Mouse (Mus musculus) brown adipose tissue, adult 24 weeks (tissue): ENCODE measurements around the gene Btf3. TPM values are rescaled to one million over a fixed set of nuclear protein-coding genes. Genes with fewer than 3 reads are reported as not detected.
A peak's percentile ranks its signal among the peaks of the same experiment; 100 is the strongest.

Source experiments
- H3K27ac ChIP-seq: fragments of 200-500 bp; replicated peaks from 2 replicates; pipeline ENCODE4 v1.5.1; 2012; ENCODE audit warnings: low read depth, mild to moderate bottlenecking, low read length
- H3K4me1 ChIP-seq: fragments of 200-500 bp; 2 replicates; pipeline ENCODE4 v1.6.1; 2012; ENCODE audit warnings: low read length, mixed read lengths; ENCODE audit not compliant: control insufficient read depth, insufficient read depth, insufficient read length
- H3K4me3 ChIP-seq: fragments of 200-500 bp; 2 replicates; pipeline ENCODE4 v1.5.1; 2012; ENCODE audit warnings: low read depth, mild to moderate bottlenecking, low read length, moderate library complexity; ENCODE audit not compliant: insufficient read depth
- polyA plus RNA-seq: library from polyadenylated mRNA; stranded (reverse); fragments of >200 nt; gene quantifications from 2 replicates; pipeline ENCODE4 v1.2.4, GENCODE M21; 2012; ENCODE audit not compliant: missing spikeins, insufficient read depth, insufficient read length

Gene Btf3
- polyA plus RNA-seq, 1 experiment: 281 TPM

- peak within 1 kb of the TSS; percentile 58 for H3K4me3 ChIP-seq
- peaks cover 7% of the 10 kb centered on the region; the same call in 1 of the 2 replicates for H3K4me1 ChIP-seq
- no peak within 1 kb of the TSS for H3K27ac ChIP-seq
These were observed 37.4 kb upstream of the Btf3 start, which contains the start of gene Foxd1 for GRCm38 (mm10) chr13:98354090-98354801. Foxd1 (plus strand) TSS chr13:98354242.

- H3K4me1 ChIP-seq: peaks cover 7% of the 10 kb centered on the region; the same call in 1 of the 2 replicates
- H3K4me3 ChIP-seq: peak overlapping the region; percentile 58
- no peak overlapping the region for H3K27ac ChIP-seq
These were observed 36.9 kb upstream of the Btf3 start for GRCm38 (mm10) chr13:98353709-98354089.

GRCm38 (mm10) chr13:98352381-98352975, 35.7 kb upstream of the Btf3 start:
- Histone ChIP-seq H3K27ac (no peak overlapping the region), H3K4me3 (no peak overlapping the region), H3K4me1 (peaks cover 7% of the 10 kb centered on the region; the same call in 1 of the 2 replicates)

GRCm38 (mm10) chr13:98351527-98351926, 34.7 kb upstream of the Btf3 start:
- Histone ChIP-seq H3K4me3 (no peak overlapping the region), H3K4me1 (peaks cover 7% of the 10 kb centered on the region; the same call in 1 of the 2 replicates), H3K27ac (no peak overlapping the region)

GRCm38 (mm10) chr13:98349491-98349890, 32.7 kb upstream of the Btf3 start:
- no peak overlapping the region for H3K4me3 ChIP-seq
- H3K4me1 ChIP-seq: peaks cover 4% of the 10 kb centered on the region; the same call in 1 of the 2 replicates
- no peak overlapping the region for H3K27ac ChIP-seq

GRCm38 (mm10) chr13:98340506-98340905, 23.7 kb upstream of the Btf3 start:
- no peak overlapping the region for H3K27ac ChIP-seq
- H3K4me3 ChIP-seq: no peak overlapping the region
- H3K4me1 ChIP-seq: no peaks in the 10 kb centered on the region

- Histone ChIP-seq H3K4me3 (no peak overlapping the region), H3K4me1 (no peaks in the 10 kb centered on the region), H3K27ac (no peak overlapping the region)
These were observed 19.4 kb upstream of the Btf3 start for GRCm38 (mm10) chr13:98336205-98336604.

GRCm38 (mm10) chr13:98332106-98332505, 15.3 kb upstream of the Btf3 start:
- H3K27ac ChIP-seq: no peak overlapping the region
- H3K4me3 ChIP-seq: no peak overlapping the region
- H3K4me1 ChIP-seq: no peaks in the 10 kb centered on the region

GRCm38 (mm10) chr13:98325034-98325433, 8.2 kb upstream of the Btf3 start:
- H3K4me3 ChIP-seq: no peak overlapping the region
- no peaks in the 10 kb centered on the region for H3K4me1 ChIP-seq
- H3K27ac ChIP-seq: no peak overlapping the region

GRCm38 (mm10) chr13:98317911-98318310, 1.1 kb upstream of the Btf3 start:
- peaks cover 4% of the 10 kb centered on the region for H3K4me1 ChIP-seq
- no peak overlapping the region for H3K4me3 ChIP-seq
- H3K27ac ChIP-seq: no peak overlapping the region

GRCm38 (mm10) chr13:98317246-98317677, 456 bp upstream of the Btf3 start:
- Histone ChIP-seq H3K4me1 (peaks cover 4% of the 10 kb centered on the region), H3K4me3 (peak overlapping the region; percentile 91), H3K27ac (peak overlapping the region; percentile 84)

GRCm38 (mm10) chr13:98316140-98316479, 696 bp downstream of the Btf3 start:
- Histone ChIP-seq H3K4me3 (peak overlapping the region; percentile 91), H3K27ac (no peak overlapping the region), H3K4me1 (peaks cover 4% of the 10 kb centered on the region)

GRCm38 (mm10) chr13:98315124-98315523, 1.7 kb downstream of the Btf3 start:
- H3K27ac ChIP-seq: no peak overlapping the region
- H3K4me1 ChIP-seq: peaks cover 4% of the 10 kb centered on the region
- H3K4me3 ChIP-seq: no peak overlapping the region

GRCm38 (mm10) chr13:98313631-98314030, 3.2 kb downstream of the Btf3 start:
- Histone ChIP-seq H3K27ac (no peak overlapping the region), H3K4me1 (peaks cover 4% of the 10 kb centered on the region)

GRCm38 (mm10) chr13:98311597-98311996, 5.2 kb downstream of the Btf3 start:
- Histone ChIP-seq H3K27ac (no peak overlapping the region), H3K4me3 (no peak overlapping the region), H3K4me1 (peaks cover 4% of the 10 kb centered on the region)

More at GRCm38 (mm10) chr13:98313631-98314030, 3.2 kb downstream of the Btf3 start:
- no peak overlapping the region for H3K4me3 ChIP-seq

- no peaks in the 10 kb centered on the region for H3K4me1 ChIP-seq
- no peak overlapping the region for H3K4me3 ChIP-seq
- no peak overlapping the region for H3K27ac ChIP-seq
These were observed 8.1 kb downstream of the Btf3 start for GRCm38 (mm10) chr13:98308724-98309123.
